Mouse (Mus musculus): Measurements from ENCODE around the gene Srl.

GRCm38 (mm10) chr16:4537616-4538358 lies 3.8 kb downstream of the Srl start:
- TF ChIP-seq GATA1 (IDR thresholded peaks at IDR 0.05; ENCODE audit: borderline replicate concordance, low read length) (no peak), FLI1 (IDR thresholded peaks at IDR 0.05; ENCODE audit: low read length) (no peak)

Data from megakaryocyte, embryonic 14.5 days (primary cell).